Mouse (Mus musculus): ENCODE results near the gene Syndig1. TPM values are rescaled to one million over a fixed set of nuclear protein-coding genes. Genes with fewer than 3 reads are reported as not detected.

Gene Syndig1
- total RNA-seq, 2 experiments from 2014 or later = 0.76 TPM

GRCm38 (mm10) chr2:149982466-149982865 is 153.5 kb downstream of the Syndig1 start:
- no peak for DNase-seq

GRCm38 (mm10) chr2:149983107-149983506 is 154.1 kb downstream of the Syndig1 start:
- DNase-seq = no peak

- no peak for DNase-seq
Measured at GRCm38 (mm10) chr2:149987610-149988009, 158.6 kb downstream of the Syndig1 start.

- no peak for DNase-seq
Measured at GRCm38 (mm10) chr2:149991506-149991905, 162.5 kb downstream of the Syndig1 start.

GRCm38 (mm10) chr2:149992921-149993320 is 163.9 kb downstream of the Syndig1 start:
- DNase-seq = no peak

GRCm38 (mm10) chr2:149996382-149996964 is 167.5 kb downstream of the Syndig1 start:
- no peak for DNase-seq

- no peak for DNase-seq
Measured at GRCm38 (mm10) chr2:149997657-149998056, 168.6 kb downstream of the Syndig1 start.

- DNase-seq = no peak
Measured at GRCm38 (mm10) chr2:149998373-149999108, 169.5 kb downstream of the Syndig1 start.

- no peak for DNase-seq
Measured at GRCm38 (mm10) chr2:150000564-150000963, 171.6 kb downstream of the Syndig1 start.

GRCm38 (mm10) chr2:150003499-150003898 is 174.5 kb downstream of the Syndig1 start:
- no peak for DNase-seq

GRCm38 (mm10) chr2:150012787-150013346 is 183.9 kb downstream of the Syndig1 start:
- no peak for DNase-seq

GRCm38 (mm10) chr2:150013785-150014184 is 184.8 kb downstream of the Syndig1 start:
- no peak for DNase-seq

GRCm38 (mm10) chr2:150016303-150016702 is 187.3 kb downstream of the Syndig1 start:
- no peak for DNase-seq

GRCm38 (mm10) chr2:150020706-150021105 is 191.7 kb downstream of the Syndig1 start:
- peak; percentile 56 to 59 for DNase-seq

GRCm38 (mm10) chr2:150023873-150024339 is 194.9 kb downstream of the Syndig1 start:
- DNase-seq = peak; percentile 12 to 22

- no peak for DNase-seq
Measured at GRCm38 (mm10) chr2:150043531-150043930, 214.5 kb downstream of the Syndig1 start.

Other genes starting within 250 kb of the Syndig1 start
- gene C530025M09Rik, start 2.0 kb downstream of the Syndig1 start, total RNA-seq (2021) = not detected

Data from adrenal gland, postnatal 36 days (tissue).